Mouse (Mus musculus): ENCODE data around the gene Tenm2.

The Tenm2 gene

DNA sequence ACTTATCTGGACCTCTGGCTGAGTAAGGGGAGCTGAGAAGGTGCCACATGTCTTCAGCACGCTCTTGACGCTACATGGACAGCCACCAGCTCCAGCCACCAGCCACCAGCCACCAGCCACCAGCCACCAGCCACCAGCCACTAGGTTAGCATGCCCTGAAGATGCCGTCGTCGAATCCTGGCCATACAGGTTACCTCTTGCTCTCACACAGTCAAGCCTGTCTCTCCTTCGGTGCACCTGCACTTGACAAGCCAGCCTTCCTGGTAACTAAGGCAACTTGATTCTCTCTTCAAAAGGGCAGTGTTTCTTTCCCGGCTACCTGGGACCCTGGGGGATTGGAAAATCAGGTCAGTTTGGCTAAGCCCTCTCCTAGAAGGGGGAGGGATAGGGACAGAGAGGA lies 1262.6 kb downstream of the Tenm2 start:
- DNase-seq: no peak

DNA sequence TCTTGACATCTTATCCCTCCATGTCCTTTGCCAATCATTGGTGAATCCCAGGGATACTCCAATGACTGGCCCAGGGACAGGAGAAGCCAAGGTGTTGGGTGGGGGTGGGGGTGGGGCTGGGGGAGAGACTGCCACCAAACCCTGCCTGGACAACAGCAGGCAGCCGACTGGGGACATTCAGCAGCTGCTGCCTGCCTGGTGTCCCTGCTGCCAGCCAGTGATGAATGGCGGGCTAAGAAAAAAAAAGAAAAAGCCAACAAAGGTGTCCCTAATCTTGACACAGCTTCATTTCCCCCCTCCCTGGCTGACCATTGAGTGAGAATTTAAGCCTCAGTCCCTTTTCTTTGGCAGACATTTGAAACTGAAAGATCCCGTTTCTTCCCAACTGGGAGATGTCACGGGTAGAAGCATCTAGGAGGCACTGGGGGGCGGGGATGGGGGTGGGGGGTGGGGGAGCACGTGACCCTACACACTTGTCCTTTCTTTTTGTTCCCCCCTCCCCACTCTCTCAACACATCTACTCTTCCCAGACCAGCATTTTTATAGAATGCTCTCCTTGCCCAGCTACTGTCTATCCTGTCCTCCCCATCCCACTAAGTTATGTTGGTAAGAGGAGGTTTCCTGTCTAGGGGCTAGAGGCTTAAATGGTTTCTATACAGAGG lies 1263.4 kb downstream of the Tenm2 start:
- DNase-seq: no peak

- DNase-seq: peak in 1 of 2 experiments; percentile 67
Measured at GRCm38 (mm10) chr11:35970806-35971705, 1264.7 kb downstream of the Tenm2 start.

DNA sequence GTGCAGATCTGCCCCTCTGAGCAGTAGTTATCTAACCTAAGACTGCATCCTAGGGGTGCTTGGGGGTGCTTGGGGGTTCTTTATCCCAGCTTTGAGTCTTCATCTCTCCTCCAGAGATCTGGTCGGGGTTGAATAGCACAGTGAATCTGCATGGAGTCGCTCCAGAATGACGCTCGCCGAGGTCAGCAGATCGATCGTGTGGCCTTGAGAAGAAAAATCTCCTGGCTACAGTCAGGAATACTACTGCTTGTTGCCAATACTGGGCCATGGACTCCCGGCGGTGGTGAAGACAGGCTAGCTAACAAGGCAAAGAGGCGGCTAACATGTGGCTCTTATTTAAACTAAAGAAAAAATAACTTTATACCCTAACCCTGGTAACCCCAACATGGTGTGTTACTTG lies 1267.5 kb downstream of the Tenm2 start:
- DNase-seq: no peak

- DNase-seq: no peak
Measured at GRCm38 (mm10) chr11:35963981-35964549, 1271.7 kb downstream of the Tenm2 start.

GRCm38 (mm10) chr11:35963554-35963953 lies 1272.2 kb downstream of the Tenm2 start:
- DNase-seq: peak; percentile 71 to 80

GRCm38 (mm10) chr11:35962431-35962830 lies 1273.3 kb downstream of the Tenm2 start:
- DNase-seq: no peak

GRCm38 (mm10) chr11:35959270-35959669 lies 1276.5 kb downstream of the Tenm2 start:
- DNase-seq: no peak
